Mouse (Mus musculus) intestine, embryonic 16.5 days (tissue): ENCODE data around the gene Smug1. TPM values are rescaled to one million over a fixed set of nuclear protein-coding genes. Genes with fewer than 3 reads are reported as not detected.
A peak's percentile ranks its signal among the peaks of the same experiment; 100 is the strongest.

Experiments used
- ATAC-seq: fragments of 200-750 bp; cut with Nextera tagmentation; 2 replicates; pipeline ENCODE4 v1.8.0; 2017; ENCODE audit warnings: moderate TSS enrichment, moderate library complexity
- H3K27ac ChIP-seq: fragments of 300-500 bp; sonication (generic); 2 replicates; pipeline ENCODE4 v1.5.1; 2014; ENCODE audit warnings: mild to moderate bottlenecking, low read length
- H3K27me3 ChIP-seq: fragments of 300-500 bp; sonication (generic); replicated peaks from 2 replicates; pipeline ENCODE4 v1.6.1; 2014; ENCODE audit warnings: low read length, control low read depth, mixed read lengths; ENCODE audit not compliant: control insufficient read depth, insufficient read depth
- H3K36me3 ChIP-seq: fragments of 300-500 bp; sonication (generic); 2 replicates; pipeline ENCODE4 v1.6.1; 2014; ENCODE audit warnings: low read length, control low read depth; ENCODE audit not compliant: control insufficient read depth, insufficient read depth
- H3K4me1 ChIP-seq: fragments of 300-500 bp; sonication (generic); 2 replicates; pipeline ENCODE4 v1.6.1; 2014; ENCODE audit warnings: low read length, control low read depth, mixed read lengths; ENCODE audit not compliant: control insufficient read depth, insufficient read depth
- H3K4me2 ChIP-seq: fragments of 300-500 bp; sonication (generic); 2 replicates; pipeline ENCODE4 v1.6.1; 2014; ENCODE audit warnings: low read depth, low read length, control low read depth
- H3K4me3 ChIP-seq: fragments of 300-500 bp; sonication (generic); 2 replicates; pipeline ENCODE4 v1.5.1; 2014; ENCODE audit warnings: mild to moderate bottlenecking, low read length
- H3K9ac ChIP-seq: fragments of 300-500 bp; sonication (generic); 2 replicates; pipeline ENCODE4 v1.6.1; 2014; ENCODE audit warnings: low read depth, low read length
- H3K9me3 ChIP-seq: fragments of 300-500 bp; sonication (generic); 2 replicates; pipeline ENCODE4 v1.6.1; 2016; ENCODE audit warnings: low read length, control low read depth; ENCODE audit not compliant: control insufficient read depth
- WGBS: fragments of 180-500 bp; shearing (Covaris S2); extraction: QIAGEN DNeasy Blood & Tissue Kit; methylation state at CpG from one replicate; pipeline ENCODE4 v1.1.7; 2014; 5-methylcytosine and 5-hydroxymethylcytosine counted together
- polyA plus RNA-seq: library from polyadenylated mRNA; unstranded; fragments of >200 nt; fragmentation: Nextera tagmentation; extraction: Ambion mirVana; gene quantifications from 2 replicates; pipeline ENCODE4 v1.2.1, GENCODE M21; 2015

Smug1 gene
- polyA plus RNA-seq, 1 experiment from 2014 or later = 20.2 TPM

DNA sequence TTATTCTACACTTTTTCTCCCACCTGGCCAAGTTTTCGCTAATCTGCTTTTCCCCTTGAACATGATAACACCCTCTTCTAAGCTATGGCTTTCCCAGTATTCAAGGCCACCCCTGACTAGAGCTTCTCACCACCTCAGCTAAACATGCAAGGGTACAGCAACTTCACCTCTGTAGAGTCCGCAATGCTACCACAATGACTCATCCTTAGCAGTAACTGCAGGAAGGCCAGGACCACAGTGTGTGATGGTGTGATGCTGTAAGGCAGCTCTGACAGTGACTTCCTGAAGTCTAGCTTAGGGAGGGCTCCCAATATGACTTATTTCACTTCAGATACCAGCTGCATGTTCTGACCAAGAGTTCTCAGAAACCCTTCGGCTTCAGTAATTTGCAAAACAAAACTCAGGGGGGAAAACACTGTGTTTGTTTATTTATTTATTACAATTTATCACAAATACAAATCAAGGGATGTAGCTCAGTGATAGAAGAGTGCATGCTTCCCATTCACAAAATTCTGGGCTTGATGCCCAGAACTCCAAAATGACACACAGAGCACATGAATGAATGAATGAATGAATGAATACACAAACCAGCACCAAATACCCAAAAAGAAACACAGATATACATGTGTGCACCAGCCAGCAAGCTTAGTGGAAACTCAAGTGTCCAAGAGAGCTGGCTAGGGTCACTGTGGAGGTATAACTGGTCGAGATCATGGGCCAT is 13.8 kb downstream of the Smug1 start:
- peaks cover 6% of the 10 kb centered on the region; the same call in 1 of the 2 replicates for H3K27me3 ChIP-seq
- peaks cover 7% of the 10 kb centered on the region; the same call in 1 of the 2 replicates for H3K36me3 ChIP-seq
- H3K4me1 ChIP-seq = 0 out of 2 replicates have a peak, but pooled peaks cover 3% of the 10 kb centered on the region
- no peaks in the 10 kb centered on the region for H3K9me3 ChIP-seq
- 82% methylated on average over 4 of the region's 4 CpGs for WGBS
- no peak overlapping the region for H3K4me2 ChIP-seq
- ATAC-seq = no peak
- no peak overlapping the region for H3K9ac ChIP-seq
- H3K4me3 ChIP-seq = no peak overlapping the region
- H3K27ac ChIP-seq = no peak overlapping the region

- no peaks in the 10 kb centered on the region for H3K9me3 ChIP-seq
- no peak overlapping the region for H3K4me3 ChIP-seq
- H3K4me1 ChIP-seq = 0 out of 2 replicates have a peak, but pooled peaks cover 3% of the 10 kb centered on the region
- H3K9ac ChIP-seq = no peak overlapping the region
- peaks cover 4% of the 10 kb centered on the region; the same call in 1 of the 2 replicates for H3K36me3 ChIP-seq
- H3K27ac ChIP-seq = no peak overlapping the region
- no peak for ATAC-seq
- WGBS = 95% methylated on average over 3 of the region's 3 CpGs
- H3K27me3 ChIP-seq = peaks cover 13% of the 10 kb centered on the region
- H3K4me2 ChIP-seq = no peak overlapping the region
Observed at GRCm38 (mm10) chr15:103152371-103152770, 14.5 kb downstream of the Smug1 start.

DNA sequence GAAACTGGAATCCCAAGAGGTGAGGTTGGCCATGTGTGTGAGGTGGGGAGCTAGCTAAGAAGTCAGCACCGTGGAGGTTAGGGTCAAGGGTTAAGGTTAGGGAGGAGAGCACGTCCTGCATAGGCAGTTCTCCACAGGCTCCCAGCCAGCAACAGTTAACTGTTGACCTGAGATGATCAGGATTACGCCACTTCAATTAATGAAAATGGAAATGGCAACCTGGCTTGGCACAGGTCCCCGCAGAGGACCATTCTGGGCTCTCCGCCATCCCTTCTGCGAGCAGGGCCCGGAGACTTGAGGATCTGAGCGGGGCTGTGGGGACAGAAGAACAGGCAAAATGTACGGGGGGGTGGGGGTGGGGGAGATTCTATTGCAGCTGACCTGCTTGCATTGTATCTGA is 19.1 kb downstream of the Smug1 start:
- Histone ChIP-seq H3K9me3 (no peaks in the 10 kb centered on the region), H3K36me3 (no peaks in the 10 kb centered on the region), H3K27ac (no peak overlapping the region), H3K4me3 (no peak overlapping the region), H3K27me3 (peaks cover 44% of the 10 kb centered on the region), H3K9ac (no peak overlapping the region), H3K4me2 (no peak overlapping the region), H3K4me1 (peaks cover 4% of the 10 kb centered on the region)
- no peak for ATAC-seq
- WGBS = 71% methylated on average over 9 of the region's 9 CpGs

DNA sequence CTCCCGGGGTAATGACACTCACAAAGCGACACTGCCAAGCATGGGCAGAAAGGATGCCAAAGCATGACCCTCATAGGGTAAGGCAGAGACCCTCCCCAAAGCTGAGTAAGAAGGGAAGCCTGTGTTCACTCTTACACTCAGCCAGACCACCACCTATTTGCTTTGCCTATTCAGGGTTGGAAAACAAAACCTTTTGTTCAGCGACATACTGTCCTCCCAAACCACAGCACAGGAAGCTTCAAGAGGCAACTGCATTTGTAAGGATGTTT is 19.5 kb downstream of the Smug1 start:
- ATAC-seq = no peak
- peaks cover 44% of the 10 kb centered on the region for H3K27me3 ChIP-seq
- peaks cover 3% of the 10 kb centered on the region for H3K4me1 ChIP-seq
- H3K4me2 ChIP-seq = peak overlapping the region; percentile 89; the same call in 1 of the 2 replicates
- no peak overlapping the region for H3K4me3 ChIP-seq
- H3K9me3 ChIP-seq = no peaks in the 10 kb centered on the region
- WGBS = 39% methylated on average over 3 of the region's 3 CpGs
- no peak overlapping the region for H3K27ac ChIP-seq
- H3K9ac ChIP-seq = peak overlapping the region; percentile 66; the same call in 1 of the 2 replicates
- no peaks in the 10 kb centered on the region for H3K36me3 ChIP-seq

- ATAC-seq = peak; percentile 59
- peaks cover 44% of the 10 kb centered on the region for H3K27me3 ChIP-seq
Observed at GRCm38 (mm10) chr15:103146627-103147421, 20.1 kb downstream of the Smug1 start.

DNA sequence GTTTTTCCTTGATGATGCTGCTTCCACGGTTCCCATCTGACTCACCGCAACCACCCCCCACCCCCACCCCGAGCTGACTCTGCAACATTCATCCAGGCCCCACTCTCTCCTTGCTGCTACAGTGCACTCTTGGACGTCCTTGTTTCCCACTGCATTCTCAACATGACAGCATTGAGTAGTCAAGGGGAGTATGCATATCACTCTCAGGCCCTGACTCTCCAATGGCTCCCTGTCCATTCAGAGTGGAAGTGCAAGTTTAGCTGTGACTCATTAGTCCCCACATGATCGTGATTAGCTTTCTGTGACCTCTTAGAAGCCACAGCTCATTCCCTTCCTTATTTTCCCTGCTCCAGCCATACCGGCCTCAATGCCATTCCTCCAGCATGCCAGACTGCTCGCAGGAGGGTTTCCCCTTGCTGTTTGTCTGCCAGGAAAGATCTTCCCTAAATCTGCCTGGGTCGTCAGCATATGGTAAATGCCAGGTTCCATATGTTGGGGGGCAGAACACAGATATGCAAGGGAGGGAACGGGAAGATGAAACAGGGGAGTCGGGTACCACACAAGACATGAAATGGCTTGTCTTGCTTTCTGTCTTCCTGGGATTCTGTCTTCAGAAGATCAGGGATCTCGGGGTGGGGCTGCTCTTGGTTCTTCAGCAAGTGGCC is 21.1 kb downstream of the Smug1 start:
- no peak overlapping the region for H3K27ac ChIP-seq
- H3K9ac ChIP-seq = no peak overlapping the region
- H3K36me3 ChIP-seq = no peaks in the 10 kb centered on the region
- H3K4me2 ChIP-seq = no peak overlapping the region
- peaks cover 44% of the 10 kb centered on the region for H3K27me3 ChIP-seq
- ATAC-seq = no peak
- no peaks in the 10 kb centered on the region for H3K9me3 ChIP-seq
- no peak overlapping the region for H3K4me3 ChIP-seq
- H3K4me1 ChIP-seq = peaks cover 3% of the 10 kb centered on the region
- WGBS = 79% methylated on average over 11 of the region's 11 CpGs

More at GRCm38 (mm10) chr15:103146627-103147421, 20.1 kb downstream of the Smug1 start:
- Histone ChIP-seq H3K4me1 (peaks cover 3% of the 10 kb centered on the region), H3K4me2 (peak overlapping the region; percentile 89), H3K27ac (no peak overlapping the region), H3K36me3 (no peaks in the 10 kb centered on the region), H3K9ac (peak overlapping the region; percentile 66), H3K9me3 (no peaks in the 10 kb centered on the region), H3K4me3 (peak overlapping the region; percentile 48)
- under 1% methylated on average over 54 of the region's 57 CpGs for WGBS

- H3K9ac ChIP-seq = no peak overlapping the region
- no peak for ATAC-seq
- H3K36me3 ChIP-seq = no peaks in the 10 kb centered on the region
- WGBS = 42% methylated on average over 3 of the region's 3 CpGs
- H3K4me2 ChIP-seq = no peak overlapping the region
- H3K27ac ChIP-seq = no peak overlapping the region
- peaks cover 3% of the 10 kb centered on the region for H3K4me1 ChIP-seq
- H3K27me3 ChIP-seq = peaks cover 49% of the 10 kb centered on the region
- no peak overlapping the region for H3K4me3 ChIP-seq
- no peaks in the 10 kb centered on the region for H3K9me3 ChIP-seq
Observed at GRCm38 (mm10) chr15:103144176-103144575, 22.7 kb downstream of the Smug1 start.

- no peak for ATAC-seq
- Histone ChIP-seq H3K4me3 (no peak overlapping the region), H3K27ac (no peak overlapping the region), H3K9ac (no peak overlapping the region), H3K4me2 (no peak overlapping the region), H3K27me3 (peaks cover 13% of the 10 kb centered on the region; the same call in 1 of the 2 replicates), H3K36me3 (no peaks in the 10 kb centered on the region), H3K9me3 (no peaks in the 10 kb centered on the region), H3K4me1 (0 out of 2 replicates have a peak, but pooled peaks cover 2% of the 10 kb centered on the region)
- WGBS = 27% methylated on average over 13 of the region's 13 CpGs
Observed at GRCm38 (mm10) chr15:103135431-103135947, 31.4 kb downstream of the Smug1 start.
